Mouse (Mus musculus): ENCODE results near the gene Tmed9.
A peak's percentile ranks its signal among the peaks of the same experiment; 100 is the strongest.
"Not testable (repeated sequence)": the region's sequence is repeated elsewhere in the genome, so short reads cannot be mapped to it uniquely, and the experiment has no call there.

Gene Tmed9

GRCm38 (mm10) chr13:55613471-55613870 is 39.9 kb downstream of the Tmed9 start:
- DNase-seq: no peak

DNA sequence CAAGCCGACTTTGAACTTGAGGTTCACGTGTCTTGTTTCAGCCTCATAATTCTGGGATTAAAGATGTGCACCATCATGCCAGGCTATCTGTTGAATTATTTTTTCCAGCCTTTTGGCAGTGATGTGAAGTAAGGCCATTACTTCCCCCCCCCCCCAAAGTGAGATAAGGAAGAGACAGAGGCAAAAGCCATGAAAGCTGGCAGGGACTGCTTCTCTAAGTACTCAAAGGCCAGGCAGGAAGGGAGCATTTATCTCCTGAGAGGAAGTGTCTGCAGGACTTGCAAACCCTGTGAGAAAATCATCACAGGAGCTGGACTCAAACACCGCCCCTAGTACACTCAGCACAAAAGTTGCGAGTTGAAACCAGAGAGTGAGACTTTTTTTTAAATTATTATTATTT is 45.8 kb downstream of the Tmed9 start:
- no peak for DNase-seq

DNA sequence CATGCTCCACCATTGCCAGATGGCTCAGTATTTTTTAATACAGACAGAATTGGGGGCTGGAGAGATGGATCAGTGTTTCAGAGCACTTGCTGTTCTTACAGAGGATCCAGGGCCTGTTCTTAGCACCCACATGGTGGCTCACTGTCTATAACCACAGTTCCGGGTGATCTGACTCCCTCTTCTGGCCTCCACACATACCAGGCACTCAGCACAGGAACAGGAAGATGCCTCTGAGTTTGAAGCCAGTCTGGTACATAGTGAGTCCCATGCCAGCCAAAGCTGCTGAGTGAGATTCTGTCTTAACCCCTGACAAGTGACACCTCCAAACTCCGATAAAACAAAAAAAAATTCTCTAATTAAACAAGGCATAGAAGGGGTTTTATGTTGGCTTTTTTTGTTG is 46.7 kb downstream of the Tmed9 start:
- DNase-seq: no peak

- DNase-seq: not testable (repeated sequence)
Measured at GRCm38 (mm10) chr13:55622156-55622648, 48.7 kb downstream of the Tmed9 start.

GRCm38 (mm10) chr13:55622649-55623541 is 49.4 kb downstream of the Tmed9 start, which contains the start of gene Caml:
TSS of gene Caml (plus strand) at chr13:55623005.
- peak; percentile 93 for DNase-seq

DNA sequence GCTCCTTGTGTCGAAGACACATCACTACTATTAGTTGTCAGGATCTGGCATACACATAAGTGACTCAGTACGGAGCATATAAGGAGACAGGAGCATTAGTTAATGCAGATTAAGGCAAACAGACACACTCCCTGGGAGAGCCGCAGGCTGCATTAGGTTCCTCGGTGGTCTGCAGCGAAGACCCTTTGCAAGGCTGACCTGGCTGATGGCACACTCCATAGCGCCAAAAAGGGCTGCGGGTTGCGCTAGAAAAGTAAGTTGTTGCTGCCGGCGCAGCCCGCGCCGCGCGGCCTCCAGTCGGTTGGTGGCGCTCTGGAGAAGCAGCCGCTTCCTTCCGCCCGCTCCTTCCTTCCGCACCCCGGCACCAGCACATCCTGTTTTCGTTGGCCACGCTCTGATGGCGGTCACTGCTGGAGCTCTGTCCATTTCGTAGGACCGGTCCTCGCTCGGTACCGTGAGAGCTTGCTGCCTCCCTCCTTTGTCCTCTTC is 61.2 kb downstream of the Tmed9 start, which contains the start of gene Ddx46:
Gene Ddx46, plus strand, starts transcription at position 389 of the 489 bp plus-strand sequence.
- peak; percentile 90 for DNase-seq

GRCm38 (mm10) chr13:55635146-55635571 is 61.6 kb downstream of the Tmed9 start:
- DNase-seq: no peak

GRCm38 (mm10) chr13:55636185-55636983 is 62.9 kb downstream of the Tmed9 start:
- DNase-seq: no peak

DNA sequence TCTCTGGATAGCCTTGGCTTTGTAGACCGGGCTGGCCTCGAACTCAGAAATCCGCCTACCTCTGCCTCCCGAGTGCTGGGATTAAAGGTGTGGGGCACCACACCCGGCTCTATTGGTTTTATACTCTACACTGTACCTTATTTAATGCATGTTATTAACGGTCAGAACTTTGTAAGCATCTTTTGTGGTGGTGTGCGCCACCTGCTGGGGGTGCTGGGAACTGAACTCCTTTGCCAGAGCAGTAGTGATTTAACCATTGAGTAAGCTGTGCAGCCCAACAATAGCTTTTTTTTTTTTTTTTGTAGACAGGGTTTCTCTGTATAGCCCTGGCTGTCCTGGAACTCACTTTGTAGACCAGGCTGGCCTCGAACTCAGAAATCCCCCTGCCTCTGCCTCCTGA is 66.9 kb downstream of the Tmed9 start:
- peak; percentile 85 for DNase-seq

GRCm38 (mm10) chr13:55644525-55644924 is 71.0 kb downstream of the Tmed9 start:
- DNase-seq: no peak
